Mouse (Mus musculus) inflammation-experienced regulatory T-cells, adult 6 months (primary cell): Measurements from ENCODE around the gene Prss16. TPM values are rescaled to one million over a fixed set of nuclear protein-coding genes. Genes with fewer than 3 reads are reported as not detected.

Experiments used
- ATAC-seq: one replicate; pipeline ENCODE4 v1.8.0; 2017
- polyA plus RNA-seq, 3 experiments: library from polyadenylated mRNA; unstranded; fragments of 100-300 nt; shearing (Covaris generic); gene quantifications; one replicate each; pipeline ENCODE4 v1.2.1; 2017

The Prss16 gene
- polyA plus RNA-seq, 3 experiments from 2014 or later: 0.24 to 1.2 TPM; not detected in 1

GRCm38 (mm10) chr13:21971641-21972040 lies 37.9 kb downstream of the Prss16 start:
- no peak for ATAC-seq

- no peak for ATAC-seq
Observed at GRCm38 (mm10) chr13:21969816-21970215, 39.7 kb downstream of the Prss16 start.

GRCm38 (mm10) chr13:21969269-21969668 lies 40.3 kb downstream of the Prss16 start:
- ATAC-seq: no peak

Other genes with a start within 250 kb of the Prss16 start
- 10 to 100 TPM in 1 of 3 experiments, 1 to 10 TPM in 2; 3.0 to 89.4 (median 8.5) TPM for gene Hist1h1b, start 229.1 kb downstream of the Prss16 start, polyA plus RNA-seq
- 1 to 10 TPM in 2 of 3 experiments, not detected in 1; 3.1 to 3.4 TPM for gene Hist1h3i, start 226.4 kb downstream of the Prss16 start, polyA plus RNA-seq
- 1 to 10 TPM in 1 of 3 experiments, not detected in 2; 3.5 TPM for gene Hist1h2an, start 222.5 kb downstream of the Prss16 start, polyA plus RNA-seq
- 1 to 10 TPM; 1.6 to 3.6 (median 3.0) TPM for gene Hist1h2bp, start 222.3 kb downstream of the Prss16 start, polyA plus RNA-seq
- 10 to 100 TPM in 1 of 3 experiments, 1 to 10 TPM in 1, not detected in 1; 6.1 to 12.5 TPM for gene Hist1h2bq, start 199.5 kb downstream of the Prss16 start, polyA plus RNA-seq
- gene Hist1h2ao, start 199.3 kb downstream of the Prss16 start, polyA plus RNA-seq: 10 to 100 TPM in 1 of 3 experiments, 1 to 10 TPM in 1, not detected in 1; 2.4 to 11.2 TPM
- gene Hist1h4m, start 198.0 kb downstream of the Prss16 start, polyA plus RNA-seq: 10 to 100 TPM in 1 of 3 experiments, 1 to 10 TPM in 2; 5.8 to 17.9 (median 8.9) TPM
- 1 to 10 TPM in 2 of 3 experiments, not detected in 1; 6.5 to 9.3 TPM for gene Hist1h4n, start 177.5 kb downstream of the Prss16 start, polyA plus RNA-seq
- 100 to 1,000 TPM in 1 of 3 experiments, 10 to 100 TPM in 2; 58.0 to 576 (median 60.6) TPM for gene Hist1h2ap, start 176.2 kb downstream of the Prss16 start, polyA plus RNA-seq
- 10 to 100 TPM in 1 of 3 experiments, 1 to 10 TPM in 1, not detected in 1; 6.1 to 12.2 TPM for gene Hist1h2br, start 176.0 kb downstream of the Prss16 start, polyA plus RNA-seq
- not detected for gene Zfp184, start 64.6 kb downstream of the Prss16 start, polyA plus RNA-seq
- gene Pom121l2, start 28.5 kb downstream of the Prss16 start, polyA plus RNA-seq: not detected
- 100 to 1,000 TPM in 1 of 3 experiments, 10 to 100 TPM in 1, not detected in 1; 52.3 to 507 TPM for gene Hist1h2ah, start 25.8 kb upstream of the Prss16 start, polyA plus RNA-seq
- 1 to 10 TPM in 2 of 3 experiments, not detected in 1; 2.2 to 9.9 TPM for gene Hist1h2bk, start 26.1 kb upstream of the Prss16 start, polyA plus RNA-seq
- gene Hist1h4i, start 31.6 kb upstream of the Prss16 start, polyA plus RNA-seq: 10 to 100 TPM in 1 of 3 experiments, 1 to 10 TPM in 2; 4.1 to 18.5 (median 6.5) TPM
- gene Hist1h2ag, start 33.2 kb upstream of the Prss16 start, polyA plus RNA-seq: 1 to 10 TPM in 2 of 3 experiments, not detected in 1; 3.9 to 4.5 TPM
- gene Hist1h2bj, start 33.5 kb upstream of the Prss16 start, polyA plus RNA-seq: 10 to 100 TPM in 1 of 3 experiments, 1 to 10 TPM in 2; 1.8 to 10.3 (median 6.6) TPM
- under 1 TPM in 1 of 3 experiments, not detected in 2; 0.07 TPM for gene Vmn1r188, start 74.7 kb upstream of the Prss16 start, polyA plus RNA-seq
- not detected for gene Vmn1r189, start 96.1 kb upstream of the Prss16 start, polyA plus RNA-seq
- gene Vmn1r191, start 174.2 kb upstream of the Prss16 start, polyA plus RNA-seq: under 1 TPM in 1 of 3 experiments, not detected in 2; 0.13 TPM
- gene Vmn1r192, start 181.4 kb upstream of the Prss16 start, polyA plus RNA-seq: not detected
- under 1 TPM in 1 of 3 experiments, not detected in 2; 0.13 TPM for gene Vmn1r193, start 213.4 kb upstream of the Prss16 start, polyA plus RNA-seq
- not detected for gene Vmn1r194, start 234.5 kb upstream of the Prss16 start, polyA plus RNA-seq